Mouse (Mus musculus) heart, adult 2 months (tissue): ENCODE data around the gene Eid1.
A peak's percentile ranks its signal among the peaks of the same experiment; 100 is the strongest.

Experiments used
- CTCF ChIP-seq: fragments of 200-600 bp; IDR thresholded peaks from 2 replicates; pipeline ENCODE4 v1.8.1; 2022; ENCODE audit warnings: antibody characterized with exemption, mild to moderate bottlenecking, moderate library complexity
- EP300 ChIP-seq: fragments of 200-500 bp; IDR thresholded peaks from 2 replicates; pipeline ENCODE4 v1.6.1; 2011; ENCODE audit warnings: low read depth, low read length, control low read depth; ENCODE audit not compliant: insufficient read depth
- POLR2A ChIP-seq: fragments of 200-500 bp; IDR thresholded peaks from 2 replicates; pipeline ENCODE4 v1.6.1; 2011; ENCODE audit warnings: mild to moderate bottlenecking, low read depth, low read length, control low read depth; ENCODE audit not compliant: insufficient read depth

DNA sequence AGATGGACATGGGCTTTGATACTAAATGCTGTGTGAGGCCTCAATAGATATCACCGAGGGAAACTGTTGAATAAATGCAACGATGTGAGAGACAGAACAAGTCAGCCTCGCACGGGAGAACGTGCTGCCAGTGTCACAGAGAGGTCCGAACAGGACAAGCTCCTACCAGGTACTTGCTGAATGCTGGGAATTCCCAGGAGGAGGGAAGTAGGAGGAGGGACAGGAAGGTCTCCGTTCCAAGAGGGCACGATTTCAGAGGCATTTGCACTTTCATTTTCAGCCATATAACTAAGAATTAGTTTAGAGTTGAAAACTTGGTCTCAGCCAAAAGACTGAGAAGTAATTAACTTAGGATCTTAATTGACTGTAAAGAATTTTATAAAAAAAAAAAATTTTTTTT lies 21.3 kb upstream of the Eid1 start:
- TF ChIP-seq POLR2A (no peak), CTCF (no peak), EP300 (0 out of 2 replicates have a peak, but pooled peaks have one; percentile 27)
